Mouse (Mus musculus) neutrophil, adult 5-6 weeks (primary cell): ENCODE results near the gene Edem3. TPM values are rescaled to one million over a fixed set of nuclear protein-coding genes. Genes with fewer than 3 reads are reported as not detected.

ENCODE experiments used
- ATAC-seq: fragments of 151-379, 151-347 bp; 2 replicates; pipeline ENCODE4 v1.8.0; 2017; ENCODE audit warnings: mild to moderate bottlenecking, moderate TSS enrichment; ENCODE audit not compliant: insufficient number of reproducible peaks, poor library complexity, low FRiP score, severe bottlenecking; ENCODE audit errors: extremely low read depth
- total RNA-seq: library from RNA; stranded (forward); fragments of 200-1000 nt; gene quantifications from 2 replicates; pipeline ENCODE4 v1.2.3, GENCODE M21; 2017

The Edem3 gene
- total RNA-seq, 1 experiment from 2014 or later: 42.5 TPM

- no peak for ATAC-seq
These were observed 96.1 kb downstream of the Edem3 start for GRCm38 (mm10) chr1:151851051-151851848.

GRCm38 (mm10) chr1:151851976-151852375 lies 96.8 kb downstream of the Edem3 start:
- ATAC-seq: no peak

- no peak for ATAC-seq
These were observed 100.4 kb downstream of the Edem3 start for GRCm38 (mm10) chr1:151855561-151855960.

GRCm38 (mm10) chr1:151858474-151858873 lies 103.3 kb downstream of the Edem3 start:
- ATAC-seq: no peak

GRCm38 (mm10) chr1:151861334-151861995 lies 106.3 kb downstream of the Edem3 start:
- ATAC-seq: no peak

DNA sequence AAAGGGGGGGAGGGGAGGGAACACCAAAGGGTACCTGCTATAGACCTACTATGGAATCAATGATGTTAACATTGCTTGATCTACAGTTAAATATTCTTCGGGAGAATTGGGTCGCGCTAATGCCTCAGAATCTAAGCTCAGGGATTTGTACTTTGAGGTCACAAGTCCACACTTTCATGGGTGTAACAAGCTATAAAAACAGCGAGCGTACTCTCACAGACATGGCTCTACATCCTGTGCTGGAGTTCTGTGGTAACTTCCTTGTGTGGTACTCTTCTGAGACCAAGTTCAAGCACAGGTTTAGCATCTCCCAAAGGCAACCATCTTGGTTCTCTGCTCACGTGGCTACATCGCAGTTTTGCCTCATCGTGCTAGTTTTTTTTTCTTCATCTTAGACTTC lies 106.9 kb downstream of the Edem3 start:
- no peak for ATAC-seq

DNA sequence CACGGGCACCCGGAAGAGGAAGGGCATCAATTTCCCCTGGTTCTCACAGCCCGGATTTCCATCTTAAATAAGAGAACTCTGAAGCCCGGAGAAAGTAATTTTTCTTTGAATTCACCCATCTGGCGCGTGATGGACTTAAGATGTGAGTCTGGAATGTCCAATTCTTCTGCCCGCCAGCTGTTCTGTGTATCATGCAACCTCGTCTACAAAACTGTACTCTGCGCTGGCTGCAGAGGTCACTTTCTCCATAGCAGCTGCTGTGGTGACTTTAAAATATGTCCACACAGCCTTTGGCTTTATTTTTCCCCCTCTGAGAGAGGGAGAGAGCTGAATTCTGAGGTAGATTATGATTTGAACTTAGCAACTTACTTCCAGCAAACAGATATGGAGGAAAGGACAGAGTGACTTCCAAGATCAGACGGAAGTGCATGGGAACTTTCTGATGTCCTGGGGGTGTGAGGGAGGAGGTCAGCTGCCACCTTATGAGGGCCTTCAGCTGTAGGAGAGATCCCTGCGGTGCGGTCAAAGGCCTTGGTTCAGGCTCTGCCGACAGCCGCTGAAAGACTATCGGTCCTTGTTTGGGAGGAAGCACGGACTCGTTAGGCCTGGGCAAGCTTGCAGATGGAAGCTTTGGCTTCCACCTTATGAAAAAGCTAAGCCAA lies 108.1 kb downstream of the Edem3 start:
- ATAC-seq: no peak

DNA sequence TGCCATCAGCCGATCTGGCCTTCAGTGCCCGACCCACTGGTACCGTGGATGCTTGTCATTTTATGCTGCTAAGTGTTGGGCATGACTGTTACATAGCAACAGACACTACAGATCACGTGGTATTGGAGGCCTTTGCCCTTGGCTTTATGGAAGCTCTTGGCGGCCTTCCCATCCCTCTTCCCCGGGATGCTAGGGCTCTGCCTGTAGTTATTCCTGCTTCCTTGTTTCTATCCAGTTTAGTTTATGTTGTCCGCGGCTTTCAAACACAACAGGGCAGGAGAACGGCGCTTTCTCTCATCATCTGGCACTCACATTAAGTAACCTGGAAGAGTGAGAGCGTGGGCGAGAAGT lies 108.6 kb downstream of the Edem3 start:
- no peak for ATAC-seq

DNA sequence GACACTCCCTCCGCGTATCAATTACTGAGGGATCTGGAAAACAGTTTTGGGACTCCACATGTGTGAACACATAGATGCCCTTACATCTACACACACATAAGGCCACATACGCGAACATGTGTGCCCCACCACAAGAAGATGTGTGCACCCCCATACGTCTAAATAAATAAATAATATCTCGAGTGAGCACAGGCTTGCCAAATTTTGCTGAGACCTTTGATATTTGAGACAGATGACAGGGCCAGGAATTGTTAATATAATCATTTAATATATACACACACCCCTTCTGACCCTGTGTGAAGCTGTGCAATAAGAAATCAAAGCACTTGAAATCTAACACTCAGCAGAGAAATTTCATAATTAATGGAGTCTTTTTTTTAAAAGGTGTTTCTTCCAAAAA lies 109.2 kb downstream of the Edem3 start:
- ATAC-seq: no peak

Other genes with a start within 250 kb of the Edem3 start
- 121 and 130 TPM in 2 replicates for gene Fam129a, start 184.2 kb upstream of the Edem3 start, total RNA-seq